Mouse (Mus musculus): ENCODE data around the gene Mettl8. TPM values are rescaled to one million over a fixed set of nuclear protein-coding genes. Genes with fewer than 3 reads are reported as not detected.
A peak's percentile ranks its signal among the peaks of the same experiment; 100 is the strongest.

The Mettl8 gene
- total RNA-seq, 1 experiment from 2014 or later, result 14.1 TPM

DNA sequence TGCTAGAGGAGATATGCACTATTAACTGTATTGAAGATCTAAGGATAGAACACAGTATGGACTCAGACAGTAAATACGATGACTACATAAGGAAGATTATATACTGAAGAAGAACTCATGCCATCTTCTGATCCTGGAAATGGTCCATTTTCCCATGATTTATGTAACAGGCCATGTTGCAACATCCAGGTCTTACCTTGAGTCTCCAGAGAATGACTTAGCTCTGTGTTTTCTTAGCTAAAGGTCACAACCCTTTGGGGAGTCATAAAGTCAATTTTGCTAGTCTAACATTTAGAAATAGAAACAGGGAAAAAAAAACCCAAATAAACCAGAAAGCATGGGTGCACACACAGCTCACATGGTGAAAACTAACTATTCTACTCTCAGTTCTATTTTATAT is 43.6 kb downstream of the Mettl8 start:
- ATAC-seq (replicated peaks in 1 of 2; ENCODE audit: insufficient read depth in 1 of 2, low FRiP score in 2 of 2, low TSS enrichment in 1 of 2, low read depth in 1 of 2, poor library complexity in 2 of 2, severe bottlenecking in 2 of 2), result no peak

DNA sequence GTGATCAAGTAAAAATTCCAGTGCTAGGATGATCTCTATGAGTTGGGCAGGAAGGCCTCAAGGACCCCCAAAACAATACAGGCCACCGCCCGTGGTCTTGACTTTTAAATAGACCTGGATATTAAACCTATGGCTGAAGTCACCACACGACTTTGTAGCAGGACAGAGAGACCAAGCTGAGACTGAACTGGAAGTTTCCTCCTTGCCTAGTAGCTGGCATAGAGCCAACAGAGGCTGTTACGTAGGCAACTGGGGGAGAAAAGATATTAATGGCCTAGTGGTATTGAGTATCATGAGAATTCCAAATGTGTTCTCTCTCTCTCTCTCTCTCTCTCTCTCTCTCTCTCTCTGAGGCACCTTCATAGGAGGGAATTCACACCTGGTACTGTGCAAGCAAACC is 51.0 kb downstream of the Mettl8 start:
- no peak for ATAC-seq (replicated peaks in 1 of 2; ENCODE audit: insufficient read depth in 1 of 2, low FRiP score in 2 of 2, low TSS enrichment in 1 of 2, low read depth in 1 of 2, poor library complexity in 2 of 2, severe bottlenecking in 2 of 2)

DNA sequence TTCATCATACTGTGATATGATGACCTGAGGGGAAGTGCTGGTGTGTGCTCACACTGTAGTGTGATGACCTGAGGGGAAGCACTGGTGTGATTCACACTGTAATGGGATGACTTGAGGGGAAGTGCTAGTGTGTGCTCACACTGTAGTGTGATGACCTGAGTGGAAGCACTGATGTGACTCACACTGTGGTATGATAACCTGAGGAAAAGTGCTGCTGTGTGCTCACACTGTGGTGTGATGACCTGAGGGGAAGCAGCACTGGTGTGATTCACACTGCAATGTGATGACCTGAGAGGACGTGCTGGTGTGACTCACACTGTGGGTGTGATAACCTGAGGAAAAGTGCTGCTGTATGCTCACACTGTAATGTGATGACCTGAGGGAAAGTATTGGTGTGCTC is 52.9 kb downstream of the Mettl8 start:
- ATAC-seq (replicated peaks in 1 of 2; ENCODE audit: insufficient read depth in 1 of 2, low FRiP score in 2 of 2, low TSS enrichment in 1 of 2, low read depth in 1 of 2, poor library complexity in 2 of 2, severe bottlenecking in 2 of 2), result no peak

DNA sequence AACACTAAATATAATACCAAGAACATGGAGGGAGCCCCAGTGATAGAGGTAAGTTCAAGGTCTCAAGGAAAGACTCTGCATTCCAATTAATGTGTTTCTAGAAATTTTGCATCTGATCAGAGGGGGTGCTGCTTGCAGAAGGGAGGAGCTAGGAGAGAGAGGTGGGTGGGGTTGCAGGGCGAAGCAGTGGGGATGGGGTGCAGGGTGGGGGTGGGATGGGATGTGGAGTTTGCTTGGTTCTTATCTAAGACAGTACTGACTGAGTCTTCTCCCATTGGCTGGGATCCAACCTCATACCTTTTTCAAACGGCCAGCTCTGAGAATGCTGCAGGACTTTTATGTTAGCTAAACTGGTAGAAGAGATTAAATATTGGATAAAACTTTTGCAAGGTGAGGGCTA is 56.6 kb downstream of the Mettl8 start:
- ATAC-seq (replicated peaks in 1 of 2; ENCODE audit: insufficient read depth in 1 of 2, low FRiP score in 2 of 2, low TSS enrichment in 1 of 2, low read depth in 1 of 2, poor library complexity in 2 of 2, severe bottlenecking in 2 of 2), result no peak

DNA sequence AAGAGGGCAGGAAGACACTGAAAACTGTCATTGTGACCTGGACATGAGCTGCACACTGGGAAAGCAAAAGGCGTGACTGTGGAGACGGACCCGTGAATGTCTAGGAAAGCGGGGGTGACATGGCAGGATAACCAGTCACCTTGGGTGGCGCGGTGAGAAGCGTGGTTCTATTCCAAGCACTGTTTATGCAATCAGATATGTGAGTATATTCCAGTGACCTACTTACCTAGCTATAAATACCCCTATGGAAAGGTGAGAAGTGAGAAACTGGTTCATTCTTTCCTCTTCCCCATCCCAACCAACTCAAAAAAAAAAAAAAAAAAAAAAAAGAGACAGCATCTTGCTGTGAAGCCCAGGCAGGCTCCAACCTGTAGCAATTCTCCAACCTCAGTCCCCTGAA is 58.9 kb downstream of the Mettl8 start:
- no peak for ATAC-seq (replicated peaks in 1 of 2; ENCODE audit: insufficient read depth in 1 of 2, low FRiP score in 2 of 2, low TSS enrichment in 1 of 2, low read depth in 1 of 2, poor library complexity in 2 of 2, severe bottlenecking in 2 of 2)

DNA sequence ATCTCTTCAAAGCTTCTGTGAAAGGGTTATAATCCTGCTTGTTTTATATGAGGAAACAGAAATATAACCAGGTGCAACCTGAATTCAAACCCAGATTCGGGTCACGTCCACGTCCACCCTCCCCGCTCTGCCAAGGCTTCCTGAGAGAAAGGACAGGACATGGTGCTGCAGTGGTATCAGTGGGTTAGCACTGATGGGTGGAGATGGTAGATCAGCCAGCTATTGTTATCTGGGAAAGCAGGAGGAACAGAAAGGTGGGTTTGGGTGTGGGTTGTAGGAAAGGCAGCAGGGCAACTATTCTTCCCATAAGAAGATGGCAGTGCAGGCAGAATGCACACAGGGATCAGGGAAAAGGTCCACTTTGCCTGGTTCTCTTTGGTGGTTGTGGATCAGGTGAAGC is 59.5 kb downstream of the Mettl8 start:
- no peak for ATAC-seq (replicated peaks in 1 of 2; ENCODE audit: insufficient read depth in 1 of 2, low FRiP score in 2 of 2, low TSS enrichment in 1 of 2, low read depth in 1 of 2, poor library complexity in 2 of 2, severe bottlenecking in 2 of 2)

DNA sequence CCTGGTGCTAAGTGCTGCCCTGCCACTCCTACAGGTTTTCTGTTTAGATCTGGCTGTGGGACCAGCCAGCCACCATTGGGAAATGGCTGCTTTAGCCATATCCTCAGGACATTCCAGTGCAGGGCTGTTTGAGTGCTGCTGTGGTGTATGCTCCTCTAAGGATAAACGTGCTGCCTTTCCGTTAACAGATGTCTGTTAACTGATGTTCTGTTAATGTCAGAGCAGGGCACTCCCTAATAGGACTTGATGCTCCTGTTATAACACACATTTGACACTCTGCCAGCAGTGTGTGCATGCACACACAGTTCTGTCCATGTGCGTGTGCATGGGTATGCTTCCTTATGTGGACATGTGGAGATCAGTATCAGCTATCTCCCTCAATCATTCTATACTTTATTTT is 61.6 kb downstream of the Mettl8 start:
- ATAC-seq (replicated peaks in 1 of 2; ENCODE audit: insufficient read depth in 1 of 2, low FRiP score in 2 of 2, low TSS enrichment in 1 of 2, low read depth in 1 of 2, poor library complexity in 2 of 2, severe bottlenecking in 2 of 2), result no peak

DNA sequence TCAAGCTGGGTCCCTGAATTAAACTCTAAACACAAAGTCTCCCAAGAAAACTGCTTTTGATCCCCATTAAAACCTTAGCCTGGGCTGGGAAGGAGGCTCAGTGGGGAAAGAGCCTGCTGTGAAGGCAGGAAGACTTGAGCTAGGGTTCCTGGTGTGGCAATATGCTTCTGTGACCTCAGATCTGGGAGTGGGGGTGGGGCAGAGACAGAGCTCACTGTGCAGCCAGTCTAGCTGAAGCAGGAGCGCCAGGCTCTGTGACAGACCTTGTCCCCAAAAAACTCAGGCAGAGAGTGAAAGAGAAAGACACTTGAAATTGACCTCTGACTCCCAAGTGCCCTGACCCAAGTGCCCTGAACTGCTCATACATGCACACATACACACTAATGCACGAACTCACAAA is 62.7 kb downstream of the Mettl8 start:
- ATAC-seq (replicated peaks in 1 of 2; ENCODE audit: insufficient read depth in 1 of 2, low FRiP score in 2 of 2, low TSS enrichment in 1 of 2, low read depth in 1 of 2, poor library complexity in 2 of 2, severe bottlenecking in 2 of 2), result no peak

DNA sequence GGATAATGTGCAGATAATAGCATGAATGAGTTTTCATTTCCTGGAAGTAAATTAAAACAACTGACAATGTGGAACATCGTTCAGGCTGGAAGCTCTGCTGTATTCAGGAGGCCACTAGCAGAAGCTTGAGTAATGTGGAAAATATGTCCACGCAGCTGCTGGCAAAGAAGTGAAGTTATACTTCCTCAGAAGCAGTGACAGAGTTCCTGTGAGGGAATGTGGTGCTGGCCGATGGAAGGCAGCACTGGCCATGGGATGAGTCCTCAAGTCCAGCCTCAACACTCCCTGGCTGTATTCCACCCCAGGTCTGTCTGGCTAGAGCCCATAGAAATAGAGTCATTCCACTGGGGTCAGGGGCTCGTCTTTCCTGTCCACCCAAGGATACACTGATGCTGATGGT is 65.2 kb downstream of the Mettl8 start:
- peak; percentile 25 to 26; a peak in 3 of 4 replicates for ATAC-seq (replicated peaks in 1 of 2; ENCODE audit: insufficient read depth in 1 of 2, low FRiP score in 2 of 2, low TSS enrichment in 1 of 2, low read depth in 1 of 2, poor library complexity in 2 of 2, severe bottlenecking in 2 of 2)

DNA sequence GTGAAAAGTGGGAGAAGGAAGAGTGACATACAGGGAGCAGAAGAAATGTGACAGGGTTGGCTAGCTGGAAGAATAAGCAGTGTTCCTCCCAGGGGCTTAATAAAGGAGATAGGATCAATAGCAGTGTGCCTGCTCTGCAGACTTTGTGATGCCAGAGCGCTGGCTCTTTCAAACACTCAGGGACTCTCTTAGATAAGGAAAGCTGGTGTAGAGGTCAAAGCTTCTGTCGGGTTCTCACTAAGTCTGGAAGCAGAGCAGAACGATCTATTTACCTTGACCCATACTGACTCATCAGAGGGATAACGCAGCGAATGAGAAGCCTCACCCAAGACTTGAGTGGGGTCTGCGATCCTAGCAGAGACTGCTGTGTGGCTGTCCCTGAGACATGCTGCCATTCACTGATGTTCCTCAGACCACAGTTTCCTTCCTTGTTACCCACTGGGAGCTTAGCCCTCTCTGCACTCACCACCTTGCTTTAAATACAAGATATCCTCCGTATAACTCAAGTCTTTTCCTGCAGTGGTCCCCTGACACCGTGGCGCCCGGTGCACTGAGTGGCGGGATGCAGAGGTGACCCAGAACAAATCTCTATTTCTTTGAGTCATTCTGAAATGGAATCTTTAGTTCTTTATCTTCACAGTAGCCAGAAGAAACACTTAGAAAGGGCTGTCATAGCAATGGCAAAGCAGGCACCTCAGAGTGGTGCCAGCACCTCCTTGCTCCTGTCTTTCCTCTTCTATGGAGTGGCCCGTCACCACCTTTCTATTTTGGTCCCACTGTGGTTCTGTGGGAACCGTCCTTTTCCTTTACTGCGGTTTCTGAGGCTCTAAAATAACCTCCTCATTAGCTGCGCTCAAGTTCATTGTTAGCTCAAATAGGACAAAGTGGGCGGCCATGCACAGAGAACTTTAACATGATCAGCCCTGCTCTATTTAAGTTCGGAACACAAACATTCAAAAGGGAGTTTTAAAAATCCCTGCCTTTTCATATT is 65.9 kb downstream of the Mettl8 start:
- ATAC-seq (replicated peaks in 1 of 2; ENCODE audit: insufficient read depth in 1 of 2, low FRiP score in 2 of 2, low TSS enrichment in 1 of 2, low read depth in 1 of 2, poor library complexity in 2 of 2, severe bottlenecking in 2 of 2), result peak; percentile 29 to 52; a peak in 3 of 4 replicates

DNA sequence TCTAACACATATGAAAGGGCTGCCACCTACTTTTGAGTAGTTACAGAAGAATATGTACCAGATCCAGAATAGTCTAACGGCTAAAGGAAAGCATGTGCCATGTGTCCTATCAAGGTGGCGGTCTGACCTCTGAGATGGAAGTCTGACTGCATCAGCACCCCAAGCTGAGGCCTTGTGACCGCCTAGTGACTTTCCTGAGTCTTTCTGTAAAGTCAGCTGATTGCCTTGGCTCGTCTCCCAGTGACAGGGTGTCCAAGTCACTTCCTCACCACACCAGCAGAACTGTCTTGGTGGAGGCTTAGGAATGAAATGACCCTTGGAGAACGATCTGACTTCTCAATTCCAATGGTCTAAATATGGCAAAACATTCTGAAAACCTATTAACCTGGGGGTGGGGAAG is 77.1 kb downstream of the Mettl8 start:
- ATAC-seq (replicated peaks in 1 of 2; ENCODE audit: insufficient read depth in 1 of 2, low FRiP score in 2 of 2, low TSS enrichment in 1 of 2, low read depth in 1 of 2, poor library complexity in 2 of 2, severe bottlenecking in 2 of 2), result no peak

DNA sequence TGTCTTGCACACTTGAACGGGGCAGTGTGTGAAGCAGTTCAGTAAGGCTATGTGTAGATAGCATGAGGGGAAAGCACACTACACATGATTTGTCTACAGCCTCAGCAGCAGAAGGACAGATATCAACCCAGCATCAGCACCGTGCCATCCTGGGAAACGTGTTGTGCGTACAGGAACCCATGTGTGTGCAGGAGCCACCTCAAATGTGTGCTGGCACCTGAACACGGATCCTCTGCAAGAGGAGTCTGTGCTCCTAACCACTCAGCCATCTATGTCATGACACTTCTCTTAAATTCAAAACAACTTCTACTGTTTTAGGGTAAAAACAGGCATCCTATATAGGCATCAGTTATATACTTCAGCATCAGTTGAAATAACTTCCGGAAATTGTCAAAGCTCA is 80.6 kb downstream of the Mettl8 start:
- no peak for ATAC-seq (replicated peaks in 1 of 2; ENCODE audit: insufficient read depth in 1 of 2, low FRiP score in 2 of 2, low TSS enrichment in 1 of 2, low read depth in 1 of 2, poor library complexity in 2 of 2, severe bottlenecking in 2 of 2)

DNA sequence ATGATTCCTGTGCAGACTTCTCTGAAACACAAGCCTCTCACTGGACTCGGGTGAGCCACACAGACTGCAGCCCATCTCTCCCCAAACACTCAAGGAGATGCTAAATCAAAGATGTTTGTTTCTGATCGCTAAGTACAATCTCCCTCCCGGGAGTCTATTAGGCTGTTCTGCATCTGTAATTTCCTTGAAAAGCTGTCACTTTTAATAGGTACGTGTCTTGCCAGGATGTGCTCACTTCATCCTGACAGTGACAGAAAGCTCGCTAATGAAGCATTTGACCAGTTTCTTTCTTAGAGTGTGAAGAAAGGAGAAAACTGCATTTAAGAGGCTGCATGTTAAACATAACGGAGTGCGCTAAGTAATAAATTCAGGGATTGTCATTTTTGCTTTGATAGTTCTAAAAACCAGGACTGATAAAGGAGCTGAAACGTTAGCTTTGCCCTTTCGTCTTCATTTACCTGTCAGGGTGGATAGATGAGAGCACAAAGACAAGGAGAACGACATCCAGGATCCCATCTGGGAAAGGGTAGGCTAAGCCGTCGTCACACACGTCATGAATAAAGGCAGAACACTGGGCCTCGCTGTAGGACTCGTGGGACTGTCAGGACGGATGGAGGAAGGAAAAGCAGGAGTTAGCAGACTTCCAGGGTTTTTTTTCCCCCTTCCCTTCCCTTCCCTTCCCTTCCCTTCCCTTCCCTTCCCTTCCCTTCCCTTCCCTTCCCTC is 82.4 kb downstream of the Mettl8 start:
- ATAC-seq (replicated peaks in 1 of 2; ENCODE audit: insufficient read depth in 1 of 2, low FRiP score in 2 of 2, low TSS enrichment in 1 of 2, low read depth in 1 of 2, poor library complexity in 2 of 2, severe bottlenecking in 2 of 2), result no peak

DNA sequence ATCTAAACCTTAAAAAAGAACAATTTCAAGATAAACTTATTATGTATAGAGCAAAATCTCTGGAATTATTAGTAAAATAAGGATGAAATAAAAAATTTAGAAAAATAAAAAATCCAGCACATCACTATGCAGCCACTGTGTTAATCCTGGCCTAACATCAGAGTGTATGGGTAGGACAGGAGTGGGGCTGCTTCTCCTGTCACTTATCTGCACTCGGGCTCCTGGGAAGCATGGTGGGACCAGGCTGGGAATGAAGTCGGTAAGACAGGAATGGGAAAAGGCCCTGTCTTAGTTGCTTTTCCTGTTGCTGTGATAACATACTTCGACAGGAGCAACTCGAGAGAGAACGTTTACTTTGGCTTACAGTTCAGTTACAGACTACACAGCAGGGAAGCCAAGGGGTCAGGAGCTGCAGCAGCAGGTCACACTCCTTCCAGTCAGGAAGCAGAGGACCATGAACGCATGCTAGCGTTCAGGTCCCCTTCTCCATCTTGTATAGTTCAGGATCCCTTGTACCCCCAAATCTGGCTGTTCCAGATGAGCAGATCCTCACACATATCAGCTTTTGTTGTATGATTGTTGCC is 85.1 kb downstream of the Mettl8 start:
- ATAC-seq (replicated peaks in 1 of 2; ENCODE audit: insufficient read depth in 1 of 2, low FRiP score in 2 of 2, low TSS enrichment in 1 of 2, low read depth in 1 of 2, poor library complexity in 2 of 2, severe bottlenecking in 2 of 2), result no peak

DNA sequence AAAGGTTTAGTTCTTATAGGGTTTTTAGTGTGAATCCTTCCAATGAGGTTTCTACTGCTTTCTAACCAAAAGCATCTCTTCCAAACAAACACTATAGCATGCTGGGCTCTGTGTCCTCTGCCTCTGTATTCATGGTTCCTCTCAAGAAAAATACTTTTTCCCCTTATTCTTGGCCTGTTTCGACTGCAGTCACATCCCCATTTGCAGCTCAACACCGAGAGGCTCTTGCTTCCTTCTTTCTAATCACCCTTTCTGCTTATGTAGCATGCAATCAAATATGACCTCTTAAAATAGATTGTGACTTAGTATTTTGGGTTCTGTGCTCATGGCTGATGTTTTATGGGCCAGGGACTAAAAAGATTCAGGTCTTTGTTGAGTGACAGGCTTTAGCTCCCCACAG is 87.1 kb downstream of the Mettl8 start:
- no peak for ATAC-seq (replicated peaks in 1 of 2; ENCODE audit: insufficient read depth in 1 of 2, low FRiP score in 2 of 2, low TSS enrichment in 1 of 2, low read depth in 1 of 2, poor library complexity in 2 of 2, severe bottlenecking in 2 of 2)

DNA sequence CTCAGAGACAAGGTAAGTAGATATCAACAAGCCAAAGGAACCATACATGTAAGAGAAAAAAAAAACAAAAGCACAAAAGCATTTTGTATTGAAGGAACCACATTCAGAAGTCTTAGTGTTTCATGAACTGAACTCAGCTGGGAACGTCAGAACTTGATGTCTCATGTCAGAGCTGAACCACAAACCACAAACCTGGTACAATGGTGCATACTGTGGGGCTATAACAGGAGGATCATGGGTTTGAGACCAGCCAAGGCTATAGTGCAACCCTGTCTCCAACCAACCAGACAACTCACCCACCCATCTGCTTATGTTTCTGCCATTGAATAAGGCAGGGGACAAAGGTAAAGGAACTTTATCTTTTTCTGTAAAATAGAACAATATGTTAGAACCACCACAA is 88.2 kb downstream of the Mettl8 start:
- ATAC-seq (replicated peaks in 1 of 2; ENCODE audit: insufficient read depth in 1 of 2, low FRiP score in 2 of 2, low TSS enrichment in 1 of 2, low read depth in 1 of 2, poor library complexity in 2 of 2, severe bottlenecking in 2 of 2), result no peak

DNA sequence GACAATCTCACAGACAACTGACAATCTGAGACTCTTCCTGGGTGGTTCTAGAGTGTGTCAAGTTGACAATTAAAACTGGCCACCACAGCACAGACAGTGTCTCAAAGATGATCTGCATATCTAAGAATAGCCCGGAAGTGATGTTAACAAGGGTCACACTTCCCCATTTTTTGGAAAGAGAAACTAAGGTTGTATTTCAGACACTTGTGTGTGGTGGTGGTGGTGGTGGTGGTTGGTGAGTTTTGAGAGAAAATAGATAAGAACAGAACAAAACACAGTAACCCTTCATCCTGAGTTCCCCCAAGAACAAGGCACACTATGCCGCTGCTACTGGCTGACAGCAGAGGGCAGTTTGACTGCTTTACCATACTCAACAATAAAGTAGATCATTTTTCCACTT is 90.6 kb downstream of the Mettl8 start:
- ATAC-seq (replicated peaks in 1 of 2; ENCODE audit: insufficient read depth in 1 of 2, low FRiP score in 2 of 2, low TSS enrichment in 1 of 2, low read depth in 1 of 2, poor library complexity in 2 of 2, severe bottlenecking in 2 of 2), result peak; percentile 73 to 79

DNA sequence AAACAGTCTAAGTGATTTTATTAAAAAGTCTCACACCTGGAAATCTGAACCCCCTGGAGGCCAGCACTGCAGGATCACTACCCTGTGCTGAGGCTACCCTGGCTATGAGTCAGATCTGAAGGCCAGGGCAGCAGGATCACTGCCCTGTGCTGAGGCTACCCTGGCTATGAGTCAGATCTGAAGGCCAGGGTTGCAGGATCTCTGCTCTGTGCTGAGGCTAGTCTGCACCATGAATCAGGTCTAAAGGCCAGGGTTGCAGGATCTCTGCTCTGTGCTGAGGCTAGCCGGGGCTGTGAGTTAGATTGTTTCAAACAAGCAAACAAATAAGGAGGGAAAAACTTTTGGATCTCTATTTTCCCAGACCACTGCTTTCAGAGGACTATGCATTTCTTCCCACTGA is 92.5 kb downstream of the Mettl8 start:
- ATAC-seq (replicated peaks in 1 of 2; ENCODE audit: insufficient read depth in 1 of 2, low FRiP score in 2 of 2, low TSS enrichment in 1 of 2, low read depth in 1 of 2, poor library complexity in 2 of 2, severe bottlenecking in 2 of 2), result no peak

Measured in hematopoietic stem cell, adult 5-6 weeks (primary cell).